Mouse (Mus musculus) thymus, adult 2 months (tissue): Measurements from ENCODE around the gene Dcun1d4.

ENCODE experiments used
- CTCF ChIP-seq: fragments of 200-500 bp; IDR thresholded peaks from 2 replicates; pipeline ENCODE4 v1.5.1; 2012; ENCODE audit warnings: mild to moderate bottlenecking, control low read depth, low read length, moderate library complexity, borderline replicate concordance; ENCODE audit not compliant: control insufficient read depth, poor library complexity, insufficient read depth; ENCODE audit errors: extremely low read depth
- POLR2A ChIP-seq: fragments of 200-500 bp; IDR thresholded peaks from 2 replicates; pipeline ENCODE4 v1.6.1; 2012; ENCODE audit warnings: mild to moderate bottlenecking, low read length, control low read depth, moderate library complexity; ENCODE audit not compliant: control insufficient read depth, poor library complexity, insufficient read depth; ENCODE audit errors: extremely low read depth

- TF ChIP-seq CTCF (no peak), POLR2A (no peak)
These were observed 118.3 kb downstream of the Dcun1d4 start for GRCm38 (mm10) chr5:73598943-73599695.
